Mouse (Mus musculus) naive thymus-derived CD4-positive, alpha-beta T cell, adult 2 months (primary cell): ENCODE measurements around the gene C1qc.
A peak's percentile ranks its signal among the peaks of the same experiment; 100 is the strongest.

Experiments used
- DNase-seq: peaks from one replicate; pipeline ENCODE4 v3.0.0-alpha.2; 2011; ENCODE audit warnings: low read depth

C1qc gene

DNA sequence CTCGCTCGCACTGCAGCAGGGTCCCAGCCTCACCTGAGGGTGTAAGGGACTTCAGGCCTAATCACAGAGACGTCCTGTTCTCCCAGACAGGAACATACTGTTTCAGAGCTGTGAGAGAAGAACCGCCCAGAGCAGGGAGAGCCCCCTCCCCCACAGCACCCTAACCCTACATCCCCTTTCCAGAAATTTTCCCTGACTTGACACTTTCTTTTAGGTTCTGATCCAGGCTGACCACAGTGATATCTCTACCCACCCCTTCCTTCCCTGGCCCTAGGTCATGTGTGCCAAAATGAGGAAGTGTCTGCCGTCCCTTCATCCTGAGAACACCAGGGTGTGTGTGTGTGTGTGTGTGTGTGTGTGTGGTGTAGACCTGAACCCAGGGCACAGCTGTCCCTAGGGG lies at the start of gene C1qc:
TSS of gene C1qc (minus strand) at position 255 of the 400 bp plus-strand sequence.
- no peak for DNase-seq

GRCm38 (mm10) chr4:136937935-136938334 lies 45.1 kb upstream of the C1qc start:
- DNase-seq: no peak

DNA sequence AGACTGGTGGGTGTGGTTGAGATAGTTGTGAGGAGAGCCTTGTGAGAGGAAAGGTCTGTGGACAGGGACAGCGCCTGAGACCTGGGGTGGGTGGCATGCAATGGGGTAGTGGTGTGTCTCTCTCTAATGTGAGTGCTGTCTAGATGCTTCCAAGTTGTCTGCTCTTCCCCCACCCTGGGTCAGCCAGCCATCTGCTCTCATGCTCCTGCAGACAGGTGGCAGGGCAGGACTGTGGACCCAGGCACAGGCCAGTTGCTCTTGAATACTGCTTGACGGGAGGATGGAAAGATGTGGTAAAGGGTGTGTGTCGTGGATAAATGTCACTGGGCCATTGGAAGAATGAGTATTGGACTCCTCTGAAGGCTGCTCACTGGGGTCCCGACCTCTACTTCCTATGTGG lies 44.5 kb upstream of the C1qc start:
- DNase-seq: no peak

GRCm38 (mm10) chr4:136934746-136935613 lies 42.1 kb upstream of the C1qc start:
- DNase-seq: no peak

DNA sequence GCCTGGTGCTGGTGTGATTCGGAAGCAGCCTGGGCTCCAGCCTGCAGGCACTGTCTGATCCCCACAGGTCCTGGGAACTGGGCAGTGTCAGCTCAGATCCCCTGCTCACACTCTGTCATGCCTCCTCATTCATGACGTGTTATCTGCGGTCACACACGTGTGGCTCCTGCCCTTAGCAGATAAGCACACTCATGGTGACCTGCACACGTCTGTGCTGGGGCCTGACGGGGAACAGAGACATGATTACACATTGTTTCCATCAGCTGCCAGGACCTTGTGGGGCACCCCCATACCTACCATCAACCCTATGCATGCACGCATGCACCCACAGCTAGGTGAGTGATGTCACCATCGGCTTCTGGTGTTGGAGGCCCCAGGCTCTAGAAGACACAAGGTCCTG lies 37.6 kb upstream of the C1qc start:
- DNase-seq: no peak

DNA sequence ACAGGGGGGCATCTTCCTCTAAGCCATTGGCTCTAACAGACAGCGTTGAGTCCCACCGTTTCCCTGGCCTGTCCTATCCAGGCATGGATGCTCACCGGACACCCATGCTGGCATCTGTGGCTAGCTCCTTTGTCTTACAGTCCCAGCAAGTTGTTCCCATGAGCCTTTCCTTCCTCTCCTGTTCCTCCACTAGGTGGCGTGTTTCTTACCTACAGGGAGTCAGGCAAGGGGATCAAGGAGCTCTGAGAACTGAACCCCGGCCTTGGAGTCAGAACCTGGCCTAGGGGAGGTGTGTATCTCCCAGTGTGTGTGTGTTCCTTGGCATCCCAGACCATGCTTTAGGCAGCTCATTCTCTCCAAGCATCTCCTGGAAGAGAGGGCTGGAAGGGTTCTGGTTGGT lies 36.1 kb upstream of the C1qc start:
- peak; percentile 46 for DNase-seq

GRCm38 (mm10) chr4:136925804-136926203 lies 32.9 kb upstream of the C1qc start:
- DNase-seq: no peak

DNA sequence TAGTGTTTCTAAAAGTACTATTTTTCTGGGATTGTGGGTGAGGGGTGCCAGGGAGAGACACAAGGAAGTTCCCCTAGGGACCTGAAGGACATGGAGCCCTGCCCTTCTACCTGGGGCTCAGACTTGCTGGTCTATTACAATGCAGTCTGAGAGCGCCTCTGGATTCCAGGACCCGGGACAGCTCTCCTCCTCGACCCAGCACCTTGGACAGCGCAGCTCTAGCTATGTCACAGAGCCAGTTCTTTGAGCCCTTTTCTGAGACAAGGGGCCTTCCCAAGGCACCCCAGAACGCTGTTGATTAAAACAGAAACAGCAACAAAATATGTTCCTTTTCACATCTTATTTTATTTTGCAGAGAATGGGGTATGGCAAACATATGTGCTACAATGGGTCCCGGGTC lies 31.7 kb upstream of the C1qc start:
- DNase-seq: no peak

GRCm38 (mm10) chr4:136919526-136919925 lies 26.7 kb upstream of the C1qc start:
- DNase-seq: no peak

GRCm38 (mm10) chr4:136918834-136919233 lies 26.0 kb upstream of the C1qc start:
- DNase-seq: no peak

- DNase-seq: no peak
Observed at GRCm38 (mm10) chr4:136917165-136917524, 24.3 kb upstream of the C1qc start.

DNA sequence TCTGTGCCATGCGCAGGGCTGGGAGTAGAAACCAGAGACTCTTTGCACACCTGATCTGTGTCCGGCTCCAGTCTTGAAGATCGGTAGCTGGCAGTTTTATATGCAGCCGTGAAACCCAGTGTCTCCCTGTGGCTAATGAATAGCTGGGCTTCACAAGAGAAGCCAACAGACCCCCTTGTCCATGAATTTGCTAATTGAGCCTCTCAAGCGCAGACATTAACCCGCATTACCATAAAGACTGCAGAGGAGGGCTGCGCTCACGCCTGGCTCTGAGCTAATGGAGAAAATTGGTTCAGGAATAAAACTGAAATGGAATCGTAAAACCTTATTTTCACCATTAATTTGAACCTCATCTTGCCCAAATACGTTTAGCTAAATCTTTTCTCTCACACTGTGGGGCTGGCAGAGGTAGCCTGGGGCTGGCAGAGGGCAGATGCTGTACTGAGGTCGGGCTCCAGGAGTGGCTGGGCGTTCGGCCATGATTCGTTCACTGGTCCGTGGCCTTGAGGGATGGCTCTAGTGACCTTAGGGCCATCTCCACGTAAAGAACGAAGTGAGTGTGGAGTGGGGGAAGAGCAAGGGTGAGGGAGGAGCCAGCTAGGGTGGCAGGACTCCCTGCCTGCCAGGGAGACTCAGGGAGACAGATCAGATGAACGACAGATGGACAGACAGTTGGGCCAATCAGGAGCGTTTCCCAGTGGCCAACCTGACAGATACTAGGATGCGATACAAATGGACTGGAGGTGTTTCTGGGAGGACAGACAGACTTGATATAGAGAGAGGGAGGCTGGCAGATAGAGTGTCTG lies 23.7 kb upstream of the C1qc start:
- DNase-seq: no peak

DNA sequence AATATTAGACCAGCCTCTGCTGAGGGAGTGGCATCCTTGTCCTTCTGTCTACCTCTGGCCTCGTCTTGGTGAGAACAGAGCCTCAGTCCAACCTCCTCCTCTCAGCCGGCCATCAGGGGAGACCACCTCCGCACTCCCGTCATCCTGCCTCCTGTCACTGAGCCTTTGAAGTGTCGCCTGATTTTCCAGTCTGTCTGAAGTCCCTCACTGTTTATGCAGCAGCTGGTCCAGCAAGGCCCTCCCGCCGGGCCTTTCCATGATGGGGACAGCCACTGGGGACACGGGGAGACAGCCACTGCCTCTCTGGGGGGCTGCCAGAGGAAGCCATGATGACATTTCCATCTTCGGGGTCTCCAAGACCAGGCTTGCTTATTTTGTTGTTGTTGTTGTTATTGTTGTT lies 20.0 kb upstream of the C1qc start:
- no peak for DNase-seq

- no peak for DNase-seq
Observed at GRCm38 (mm10) chr4:136911804-136912203, 18.9 kb upstream of the C1qc start.

- no peak for DNase-seq
Observed at GRCm38 (mm10) chr4:136911211-136911646, 18.4 kb upstream of the C1qc start.

DNA sequence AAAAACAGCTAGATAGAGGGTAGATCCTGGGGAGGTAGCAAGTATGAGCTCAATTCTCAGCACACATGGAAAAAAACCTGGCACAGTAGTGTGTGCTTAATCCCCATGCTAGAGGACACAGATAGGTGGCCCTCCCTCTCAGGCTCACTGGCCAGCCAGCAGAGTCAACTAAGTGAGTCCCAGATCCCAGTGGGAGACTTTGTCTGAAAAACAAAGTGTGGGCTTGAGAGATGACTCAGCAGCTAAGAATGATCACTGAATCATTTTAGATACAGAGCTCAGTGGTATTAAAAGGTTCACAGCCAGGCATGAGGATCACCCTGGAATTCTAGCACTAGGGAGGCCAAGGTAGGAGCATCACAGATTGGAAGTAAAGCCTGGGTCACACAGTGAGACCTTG lies 14.9 kb upstream of the C1qc start:
- DNase-seq: no peak

DNA sequence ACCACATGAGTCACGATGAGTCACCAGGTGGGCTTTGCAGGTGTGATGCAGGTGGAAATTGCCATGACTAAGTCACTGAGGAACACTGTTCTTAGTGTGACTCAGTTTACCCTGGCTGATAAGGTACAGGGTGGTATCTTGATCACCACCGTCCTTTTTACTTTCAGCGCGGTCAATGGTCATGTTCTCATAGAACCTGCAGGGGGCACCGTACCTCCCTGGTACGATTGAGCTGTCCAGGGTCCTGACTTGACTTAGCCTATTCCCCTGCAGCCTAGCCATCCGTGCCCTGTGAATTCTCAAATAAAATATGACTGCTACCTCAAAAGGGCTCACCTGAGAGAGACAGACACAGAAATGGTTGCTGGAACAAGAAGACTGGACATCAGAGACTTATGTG lies 14.2 kb upstream of the C1qc start:
- peak; percentile 49 for DNase-seq

- DNase-seq: no peak
Observed at GRCm38 (mm10) chr4:136904767-136905539, 12.1 kb upstream of the C1qc start.

DNA sequence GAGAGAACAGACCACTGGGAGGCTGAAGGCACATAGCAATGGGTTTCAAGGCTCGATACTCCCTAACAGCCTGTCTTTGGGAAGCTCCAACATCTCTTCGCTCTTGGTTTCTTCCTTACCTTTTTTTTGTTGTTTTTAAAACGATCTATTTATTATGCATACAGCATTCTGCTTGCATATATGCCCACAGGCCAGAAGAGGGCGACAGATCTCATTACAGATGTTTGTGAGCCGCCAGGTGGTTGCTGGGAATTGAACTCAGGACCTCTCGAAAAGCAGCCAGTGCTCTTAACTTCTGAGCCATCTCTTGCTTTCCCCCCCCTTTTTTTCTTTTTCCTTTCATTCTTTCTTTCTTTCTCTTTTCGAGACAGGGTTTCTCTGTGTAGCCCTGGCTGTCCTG lies 6.3 kb upstream of the C1qc start:
- DNase-seq: no peak

DNA sequence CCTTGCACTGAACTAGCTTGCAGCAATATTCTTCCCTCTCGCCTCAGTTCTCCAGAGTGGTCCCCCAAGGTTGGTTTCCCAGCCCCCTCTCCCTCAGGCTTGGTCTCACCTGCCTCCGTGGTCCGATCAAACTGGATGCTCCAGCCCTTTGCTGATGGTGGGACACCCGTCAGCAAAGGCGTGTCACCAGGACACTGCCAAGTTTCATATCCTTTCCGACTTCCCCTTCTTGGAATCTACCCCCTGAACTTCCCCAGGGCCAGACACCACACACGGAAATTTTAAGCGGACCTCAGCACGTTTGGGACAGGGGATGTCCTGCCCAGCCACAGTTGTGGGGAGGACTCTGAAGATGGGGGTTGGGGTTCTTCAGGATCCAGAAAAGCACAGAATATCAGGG lies 5.8 kb upstream of the C1qc start, which contains the start of gene C1qa:
TSS of gene C1qa (minus strand) at position 167 of the 400 bp plus-strand sequence.
- DNase-seq: no peak

DNA sequence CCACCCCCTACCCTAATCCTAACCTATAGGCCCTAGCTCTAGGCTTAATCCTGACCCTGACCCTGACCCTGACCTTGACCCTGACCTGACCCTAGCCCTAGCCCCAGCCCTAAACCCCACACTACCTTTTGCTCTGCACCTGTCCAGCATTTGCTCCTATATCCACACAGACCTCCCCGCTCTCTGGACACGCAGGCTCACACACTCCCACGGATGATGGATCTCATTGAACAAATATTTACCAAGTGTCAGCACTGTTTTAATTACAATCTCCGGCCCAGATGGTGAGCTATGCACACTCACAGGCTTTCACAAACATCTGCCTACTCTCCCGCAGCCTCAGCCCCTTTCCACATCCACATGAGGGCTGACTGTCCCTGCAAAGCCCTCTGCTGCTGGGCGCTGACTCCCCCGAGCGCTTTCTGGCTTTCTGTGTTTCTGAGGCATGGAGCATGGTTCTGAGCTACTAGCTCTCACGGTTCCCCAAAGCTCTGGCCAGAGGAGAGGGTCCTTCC lies 5.3 kb upstream of the C1qc start:
- no peak for DNase-seq

- DNase-seq: no peak
Observed at GRCm38 (mm10) chr4:136896461-136896860, 3.6 kb upstream of the C1qc start.
